Comparison of ENCODE assay signal across 16 mouse cellular contexts in genomic region chr17:31290859-31291258, GRCm38 (mm10). TPM values are rescaled to one million over a fixed set of nuclear protein-coding genes. Genes with fewer than 3 reads are reported as not detected.
DNase-seq lines count a peak whose midpoint lies in the region; ATAC-seq and TF ChIP-seq lines count a peak whose summit lies in the region.
"Had no signal": no experiment of that assay in that cellular context is flagged by ENCODE, and none has a peak within 500 bp of the region (broad histone marks: within the 10 kb centered on the region; RNA-seq: fewer than 3 reads in every experiment).

No protein-coding gene starts in this region.

- no peak overlapping the region for H3K4me3 ChIP-seq in lung, embryonic 14.5 days (ENCODE audit: low read depth, low read length)
- H3K4me3 ChIP-seq in lung, adult 2 months (replicated peaks; ENCODE audit: extremely low read depth, low read depth, low read length), result no peak overlapping the region
- no peak overlapping the region for H3K4me3 ChIP-seq in bone marrow, adult 2 months (replicated peaks; ENCODE audit: control insufficient read depth, low read depth, low read length)
- H3K4me3 ChIP-seq: hindbrain, embryonic 13.5 days; intestine, embryonic 15.5 days; limb, embryonic 13.5 days had no signal

- H3K4me2 ChIP-seq in lung, embryonic 14.5 days, result no peak overlapping the region
- H3K4me2 ChIP-seq: hindbrain, embryonic 13.5 days; intestine, embryonic 15.5 days; limb, embryonic 13.5 days had no signal

- 53% methylated on average over 6 of the region's 6 CpGs for WGBS in lung, embryonic 14.5 days
- 46% methylated on average over 6 of the region's 6 CpGs for WGBS in lung, adult 2 months
- WGBS in bone marrow, adult 2 months, result 6% methylated on average over 6 of the region's 6 CpGs

- no peaks in the 10 kb centered on the region for H3K4me1 ChIP-seq in lung, embryonic 14.5 days (ENCODE audit: insufficient read depth)
- H3K4me1 ChIP-seq in lung, adult 2 months (ENCODE audit: control insufficient read depth, insufficient read depth, low read length), result peaks cover 2% of the 10 kb centered on the region; the same call in 1 of the 2 replicates
- peaks cover 5% of the 10 kb centered on the region for H3K4me1 ChIP-seq in bone marrow, adult 2 months (ENCODE audit: control insufficient read depth, insufficient read depth, low read length)

- no peaks in the 10 kb centered on the region for H3K36me3 ChIP-seq in lung, embryonic 14.5 days (ENCODE audit: insufficient read depth)
- H3K36me3 ChIP-seq: hindbrain, embryonic 13.5 days; intestine, embryonic 15.5 days; limb, embryonic 13.5 days had no signal

- H3K9me3 ChIP-seq in lung, embryonic 14.5 days (ENCODE audit: low read depth, low read length), result no peaks in the 10 kb centered on the region
- H3K9me3 ChIP-seq: hindbrain, embryonic 13.5 days; intestine, embryonic 15.5 days; limb, embryonic 13.5 days had no signal

- peaks cover 8% of the 10 kb centered on the region; the same call in 1 of the 2 replicates for H3K27me3 ChIP-seq in lung, embryonic 14.5 days (ENCODE audit: insufficient read depth, low read length)
- H3K27me3 ChIP-seq: hindbrain, embryonic 13.5 days; intestine, embryonic 15.5 days had no signal

- no peak overlapping the region for H3K27ac ChIP-seq in lung, embryonic 14.5 days (ENCODE audit: low read depth)
- peak overlapping the region; percentile 63 for H3K27ac ChIP-seq in bone marrow, adult 2 months (ENCODE audit: control insufficient read depth, insufficient read depth, low read depth, low read length, poor library complexity)
- H3K27ac ChIP-seq: hindbrain, embryonic 13.5 days; intestine, embryonic 15.5 days; limb, embryonic 13.5 days had no signal

- TF ChIP-seq POLR2A in lung, adult 2 months (IDR thresholded peaks at IDR 0.05; ENCODE audit: borderline replicate concordance, extremely low read depth, low read depth, low read length), result no peak
- no peak for TF ChIP-seq POLR2A in bone marrow, adult 2 months (IDR thresholded peaks at IDR 0.05; ENCODE audit: borderline replicate concordance, control insufficient read depth, low read depth, low read length)

- TF ChIP-seq CTCF in lung, embryonic 14.5 days (IDR thresholded peaks at IDR 0.05; ENCODE audit: low read depth), result no peak
- TF ChIP-seq CTCF in lung, adult 2 months (IDR thresholded peaks at IDR 0.05; ENCODE audit: insufficient read depth, low read length), result no peak
- no peak for TF ChIP-seq CTCF in bone marrow, adult 2 months (IDR thresholded peaks at IDR 0.05; ENCODE audit: control insufficient read depth, insufficient read depth, low read length)

- peak; percentile 46 for DNase-seq in adrenal gland, postnatal 14 days
- no peak for DNase-seq in adrenal gland, postnatal 10 days
- peak; percentile 22 for DNase-seq in lung, embryonic 14.5 days
- DNase-seq in lung, adult 2 months, result no peak
- DNase-seq in lung, postnatal 4 days, result peak; percentile 60 to 70
- DNase-seq in thymus, postnatal 4 days, result no peak
- no peak for DNase-seq in testis, postnatal 14 days (ENCODE audit: low spot score)
- DNase-seq: cerebellum, postnatal 36 days; layer of hippocampus, adult 9-11 months; right cerebral cortex, adult 18-20 months; thymus, postnatal 36 days had no signal

- ATAC-seq in lung, embryonic 14.5 days (ENCODE audit: insufficient read depth), result no peak
- ATAC-seq: intestine, embryonic 15.5 days had no signal

- no peak overlapping the region for H3K9ac ChIP-seq in lung, embryonic 14.5 days
- H3K9ac ChIP-seq: hindbrain, embryonic 13.5 days; intestine, embryonic 15.5 days; limb, embryonic 13.5 days had no signal

RNA-seq across cellular contexts. Expression of gene Slc37a1, which starts 4.3 kb away (rescaled TPM):
- 6.7 and 13.3 TPM in 2 replicates for total RNA-seq in adrenal gland, postnatal 14 days (2021)
- 10 to 100 TPM in 1 of 2 experiments, 1 to 10 TPM in 1; 4.4 to 10.9 TPM for total RNA-seq in adrenal gland, postnatal 10 days (2021)
- polyA plus RNA-seq in lung, embryonic 14.5 days (2014; fragmentation: Nextera tagmentation; extraction: Ambion mirVana), result 5.9 and 6.9 TPM in 2 replicates
- 51.1 and 54.3 TPM in 2 replicates for polyA plus RNA-seq in lung, adult 2 months (2012; rRNA removed)
- 5.5 and 21.9 TPM in 2 replicates for polyA plus RNA-seq in bone marrow, adult 2 months (2011; ENCODE audit: insufficient read depth, insufficient read length, low replicate concordance, missing spikeins)

RNA-seq across cellular contexts. Expression of gene Rsph1, which starts 13.7 kb away (rescaled TPM):
- 6.4 and 6.7 TPM in 2 replicates for total RNA-seq in adrenal gland, postnatal 14 days (2021)
- 1 to 10 TPM; 3.5 to 4.6 TPM for total RNA-seq in adrenal gland, postnatal 10 days (2021)
- polyA plus RNA-seq in lung, embryonic 14.5 days (2014; fragmentation: Nextera tagmentation; extraction: Ambion mirVana), result 0.78 and 0.86 TPM in 2 replicates
- polyA plus RNA-seq in lung, adult 2 months (2012; rRNA removed), result 6.9 and 11.7 TPM in 2 replicates
- polyA plus RNA-seq in bone marrow, adult 2 months (2011; ENCODE audit: insufficient read depth, insufficient read length, low replicate concordance, missing spikeins), result 5.8 and 10.4 TPM in 2 replicates
- total RNA-seq: CH12.LX had no signal

Comparison
In these comparisons a context has a peak if more than half of its experiments do, and no peak if none do; other contexts are left out.
1. DNase-seq: peak in adrenal gland, postnatal 14 days (single experiment), lung, embryonic 14.5 days (single experiment) and lung, postnatal 4 days (2 of 2); none in adrenal gland, postnatal 10 days (single experiment), lung, adult 2 months (single experiment), thymus, postnatal 4 days (single experiment) and testis, postnatal 14 days (single experiment).